Mouse (Mus musculus): ENCODE data around the gene Plod1.
"Not testable (repeated sequence)": the region's sequence is repeated elsewhere in the genome, so short reads cannot be mapped to it uniquely, and the experiment has no call there.

The Plod1 gene

DNA sequence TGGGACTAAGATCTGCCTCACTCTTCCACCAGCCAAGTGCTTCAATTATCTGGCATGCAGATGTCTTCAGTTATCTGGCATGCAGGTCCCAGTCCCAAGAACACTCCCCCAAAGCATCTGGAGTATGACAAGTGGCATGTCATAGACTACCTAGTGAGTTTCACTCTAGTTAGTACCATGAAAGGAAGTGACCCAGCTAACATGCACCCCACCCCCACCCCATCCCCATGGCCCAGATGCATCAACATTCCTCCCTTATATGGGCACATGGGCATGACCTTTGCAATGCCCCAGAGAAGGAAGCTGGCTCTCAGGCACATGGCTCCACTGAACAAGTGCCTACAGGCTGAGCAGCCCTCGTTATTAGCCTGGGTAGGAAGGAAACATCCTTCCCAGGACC lies 40.2 kb downstream of the Plod1 start:
- DNase-seq (ENCODE audit: low read depth in 1 of 2, low spot score in 2 of 2): no peak

GRCm38 (mm10) chr4:147895815-147896330 lies 40.7 kb downstream of the Plod1 start:
- DNase-seq (ENCODE audit: low read depth in 1 of 2, low spot score in 2 of 2): no peak

DNA sequence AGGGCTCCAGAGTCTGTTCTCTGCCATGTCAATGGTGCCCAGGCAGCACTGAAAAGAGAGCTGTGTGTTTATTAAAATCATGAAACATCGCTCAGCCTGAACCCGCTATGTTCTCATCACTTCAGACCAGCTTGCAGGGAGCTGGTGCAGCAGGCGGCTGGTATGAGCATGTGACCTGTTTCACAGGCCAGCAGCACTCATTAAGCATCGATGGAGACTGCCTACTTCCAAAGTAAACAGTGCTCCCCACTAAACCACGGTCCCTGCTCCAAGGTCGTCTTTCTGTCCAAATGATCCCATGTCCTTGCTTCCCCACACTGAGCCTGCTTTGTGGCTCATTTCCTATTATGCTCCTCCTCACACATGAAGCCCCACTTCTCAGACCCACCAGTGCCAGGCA lies 46.2 kb downstream of the Plod1 start:
- DNase-seq (ENCODE audit: low read depth in 1 of 2, low spot score in 2 of 2): no peak

DNA sequence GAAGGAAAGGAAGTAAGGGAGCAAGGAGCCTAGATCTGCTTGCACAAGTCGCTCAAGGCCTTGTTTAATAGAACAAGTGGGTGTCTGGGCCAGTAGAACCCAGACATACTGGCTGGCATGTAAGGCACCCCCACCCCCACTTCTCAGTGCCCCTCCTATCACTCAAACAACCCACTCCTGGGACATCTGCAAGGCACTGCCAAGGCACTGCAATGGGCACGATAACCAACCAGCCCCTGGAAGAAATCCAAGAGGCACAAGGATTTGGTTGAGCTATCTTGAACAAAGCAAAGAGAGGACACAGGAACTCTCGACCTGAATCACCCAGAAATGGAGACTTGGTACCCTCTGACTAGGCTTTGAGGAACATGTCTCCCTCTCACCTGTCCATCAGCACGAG lies 48.3 kb downstream of the Plod1 start:
- DNase-seq (ENCODE audit: low read depth in 1 of 2, low spot score in 2 of 2): no peak

- no peak for DNase-seq (ENCODE audit: low read depth in 1 of 2, low spot score in 2 of 2)
Observed at GRCm38 (mm10) chr4:147887277-147887676, 49.3 kb downstream of the Plod1 start.

GRCm38 (mm10) chr4:147886158-147886557 lies 50.4 kb downstream of the Plod1 start:
- no peak for DNase-seq (ENCODE audit: low read depth in 1 of 2, low spot score in 2 of 2)

- DNase-seq (ENCODE audit: low read depth in 1 of 2, low spot score in 2 of 2): no peak
Observed at GRCm38 (mm10) chr4:147884138-147884537, 52.4 kb downstream of the Plod1 start.

DNA sequence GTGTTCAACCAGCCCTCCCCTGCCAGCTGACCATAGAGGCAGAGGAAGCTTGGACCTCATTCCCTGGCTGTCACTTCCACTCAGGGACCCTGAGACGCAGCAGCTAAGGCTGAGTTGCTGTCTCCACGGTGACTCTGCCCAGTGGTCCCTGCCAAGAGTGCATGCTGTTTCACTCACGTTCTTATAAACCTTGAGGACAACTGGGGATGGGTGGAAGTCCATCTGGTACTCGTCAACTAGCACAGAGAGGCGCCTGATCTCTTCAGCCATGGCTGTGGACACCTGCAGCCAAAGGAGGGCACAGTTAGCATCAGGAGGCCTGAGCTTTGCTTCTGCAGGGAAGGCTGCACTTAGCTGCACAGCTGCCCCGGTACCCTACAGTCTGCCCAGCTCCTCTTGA lies 53.5 kb downstream of the Plod1 start:
- no peak for DNase-seq (ENCODE audit: low read depth in 1 of 2, low spot score in 2 of 2)

GRCm38 (mm10) chr4:147881792-147882191 lies 54.8 kb downstream of the Plod1 start:
- DNase-seq (ENCODE audit: low read depth in 1 of 2, low spot score in 2 of 2): no peak

GRCm38 (mm10) chr4:147879865-147880264 lies 56.7 kb downstream of the Plod1 start:
- DNase-seq (ENCODE audit: low read depth in 1 of 2, low spot score in 2 of 2): no peak

- DNase-seq (ENCODE audit: low read depth in 1 of 2, low spot score in 2 of 2): no peak
Observed at GRCm38 (mm10) chr4:147879456-147879855, 57.1 kb downstream of the Plod1 start.

- DNase-seq (ENCODE audit: low read depth in 1 of 2, low spot score in 2 of 2): no peak
Observed at GRCm38 (mm10) chr4:147878537-147878936, 58.0 kb downstream of the Plod1 start.

DNA sequence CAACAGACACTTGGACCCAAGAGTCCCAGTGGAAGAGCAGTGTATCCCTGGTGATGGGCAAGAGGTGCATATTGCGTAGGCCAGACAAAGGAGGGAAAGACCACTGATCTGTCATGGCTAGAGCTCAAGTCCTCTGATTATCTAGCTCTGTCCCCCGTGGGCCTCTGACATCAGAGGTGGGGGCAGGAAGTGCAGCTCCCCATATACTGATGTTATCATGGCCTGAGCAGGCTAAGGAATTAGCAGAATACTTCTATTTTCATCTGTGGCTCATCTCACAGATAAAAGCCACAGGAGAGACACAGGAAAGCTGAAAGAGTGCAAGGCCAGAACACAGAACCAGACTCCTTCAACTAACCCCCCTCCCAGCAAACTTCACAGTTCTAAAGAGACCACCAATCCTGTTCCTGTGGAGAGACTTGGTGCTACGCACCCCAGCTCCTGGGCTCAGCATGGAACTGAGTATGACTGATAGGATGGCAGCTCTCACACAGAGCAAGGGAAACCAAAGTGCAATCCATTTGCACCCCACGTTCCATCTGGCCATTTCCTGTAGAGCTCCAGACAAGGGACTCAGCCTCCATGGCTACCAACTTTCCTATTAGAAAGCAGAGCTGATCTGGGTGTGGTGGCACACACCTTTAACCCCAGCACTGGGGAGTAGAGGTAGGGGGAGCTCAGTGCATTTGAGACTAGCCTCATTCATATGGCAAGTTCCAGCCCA lies 60.6 kb downstream of the Plod1 start:
- DNase-seq (ENCODE audit: low read depth in 1 of 2, low spot score in 2 of 2): no peak

DNA sequence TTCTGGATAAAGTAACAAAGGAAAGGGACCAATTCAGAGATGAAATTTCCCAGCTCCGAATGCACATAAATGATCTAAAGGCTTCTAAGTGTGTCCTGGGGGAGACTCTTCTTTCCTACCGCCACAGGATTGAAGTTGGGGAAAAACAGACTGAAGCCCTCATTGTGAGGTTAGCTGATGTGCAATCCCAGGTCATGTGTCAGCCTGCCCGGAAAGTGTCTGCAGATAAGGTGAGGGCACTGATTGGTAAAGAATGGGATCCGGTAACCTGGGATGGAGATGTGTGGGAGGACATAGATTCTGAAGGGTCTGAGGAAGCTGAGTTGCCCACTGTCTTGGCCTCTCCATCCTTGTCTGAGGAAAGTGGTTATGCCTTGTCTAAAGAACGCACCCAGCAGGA lies 67.3 kb downstream of the Plod1 start:
- DNase-seq (ENCODE audit: low read depth in 1 of 2, low spot score in 2 of 2): no peak

DNA sequence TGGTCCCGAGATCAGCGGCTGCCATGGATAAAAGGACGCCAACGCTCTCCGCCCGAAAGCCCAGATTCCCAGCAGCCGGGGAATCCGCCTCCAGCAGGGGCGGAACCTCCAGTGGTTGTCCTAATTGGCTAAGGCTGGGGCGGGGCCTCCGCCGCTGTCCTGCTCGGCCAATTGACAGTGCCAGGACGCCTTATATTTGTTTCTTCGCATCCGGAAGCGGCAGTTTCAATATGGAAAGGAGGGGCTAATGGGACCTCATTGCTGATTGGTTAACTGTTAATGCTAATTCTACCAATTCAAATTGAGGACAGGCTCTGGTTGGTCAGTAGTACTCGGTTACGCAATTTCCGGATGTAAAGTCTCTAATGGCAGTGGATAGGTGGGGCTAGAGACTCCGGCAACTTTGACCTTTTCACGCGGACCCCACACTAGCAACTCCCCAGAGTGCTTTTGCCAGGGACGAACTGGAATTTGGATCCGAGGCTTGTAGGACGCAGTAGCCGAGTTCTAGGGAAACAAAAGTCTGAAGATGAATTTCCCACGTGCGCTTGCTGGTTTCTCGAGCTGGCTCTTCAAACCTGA lies 68.0 kb downstream of the Plod1 start, which contains the start of the genes Miip and Fv1:
Gene Miip (minus strand): TSS at position 367 of the 582 bp plus-strand sequence.
Gene Fv1 (plus strand): TSS at position 530 of the 582 bp plus-strand sequence.
- DNase-seq (ENCODE audit: low read depth in 1 of 2, low spot score in 2 of 2): peak; percentile 90 to 93

DNA sequence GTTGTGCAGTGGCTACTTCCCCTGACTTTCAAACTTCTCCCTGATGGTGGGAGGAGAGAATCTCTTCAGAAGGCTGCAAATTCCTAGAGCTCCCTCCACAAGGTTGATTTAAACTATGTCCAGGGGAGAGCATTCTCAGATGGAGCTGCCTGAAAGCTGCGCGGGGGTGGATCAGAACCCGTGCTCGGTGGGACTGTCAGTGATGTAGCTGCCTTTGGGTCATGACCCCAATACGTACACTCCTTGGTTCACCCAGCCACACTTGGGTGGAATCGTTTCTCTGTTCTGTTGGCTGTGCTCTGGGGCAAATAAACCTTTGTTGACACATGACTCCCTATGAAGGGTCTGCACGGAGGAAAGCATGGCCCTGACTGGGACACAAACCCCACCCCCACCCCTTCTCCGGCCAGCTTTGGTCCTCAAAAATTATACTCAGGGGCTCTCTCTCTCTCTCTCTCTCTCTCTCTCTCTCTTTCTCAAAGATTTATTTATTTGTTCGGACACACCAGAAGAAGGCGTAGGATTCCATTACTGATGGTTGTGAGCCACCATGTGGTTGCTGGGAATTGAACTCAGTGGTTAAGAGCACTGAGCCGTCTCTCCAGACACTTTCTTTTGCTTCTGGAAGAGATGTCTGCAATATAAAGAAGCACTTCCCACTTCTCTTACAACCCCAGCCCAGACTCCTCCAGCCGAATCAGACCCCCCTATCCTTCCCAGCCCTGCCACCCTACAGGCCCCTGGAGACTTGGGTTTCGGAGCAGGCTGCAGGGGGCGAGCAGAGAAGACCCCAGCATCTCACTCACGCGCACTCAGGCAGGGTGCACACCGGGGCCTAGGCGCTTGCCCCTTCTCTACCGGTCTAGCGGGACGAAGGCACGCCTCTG lies 68.8 kb downstream of the Plod1 start:
- DNase-seq (ENCODE audit: low read depth in 1 of 2, low spot score in 2 of 2): no peak

DNA sequence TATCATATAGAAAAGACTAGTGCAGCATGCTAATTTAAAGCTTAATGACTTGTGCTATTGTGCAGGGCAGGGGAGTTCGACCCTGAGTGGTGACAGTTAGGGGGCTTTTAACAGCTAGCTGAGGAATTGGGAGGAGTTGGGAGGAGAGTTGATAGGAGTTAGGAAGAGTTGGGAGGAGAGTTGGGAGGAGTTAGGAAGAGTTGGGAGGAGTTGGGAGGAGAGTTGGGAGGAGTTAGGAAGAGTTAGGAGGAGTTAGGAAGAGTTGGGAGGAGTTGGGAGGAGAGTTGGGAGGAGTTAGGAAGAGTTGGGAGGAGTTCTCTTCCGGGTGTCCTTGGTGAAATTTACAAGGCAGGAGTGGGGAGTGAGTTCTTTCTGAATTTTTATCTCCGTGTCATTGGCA lies 69.8 kb downstream of the Plod1 start:
- not testable (repeated sequence) for DNase-seq (ENCODE audit: low read depth in 1 of 2, low spot score in 2 of 2)

DNA sequence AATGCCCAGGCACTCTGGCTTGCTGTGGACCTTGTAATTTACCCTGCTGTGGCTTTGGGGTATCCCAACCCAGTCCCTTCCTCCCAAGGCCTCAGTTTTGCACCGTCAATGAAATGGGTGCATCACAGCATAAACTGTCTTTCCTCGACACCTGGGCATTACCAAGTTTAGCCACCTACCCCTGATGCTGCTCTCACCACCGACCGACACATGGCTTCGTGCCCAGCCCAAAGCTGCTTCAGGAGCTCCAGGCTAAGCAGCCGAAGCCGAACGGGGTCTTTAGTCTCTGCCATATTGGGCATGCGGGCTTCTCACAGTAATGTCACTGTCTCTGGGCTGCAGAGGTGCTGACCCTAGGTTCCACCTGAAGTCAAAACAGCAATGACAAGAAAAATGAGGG lies 70.5 kb downstream of the Plod1 start:
- DNase-seq (ENCODE audit: low read depth in 1 of 2, low spot score in 2 of 2): no peak

- no peak for DNase-seq (ENCODE audit: low read depth in 1 of 2, low spot score in 2 of 2)
Observed at GRCm38 (mm10) chr4:147865651-147866050, 70.9 kb downstream of the Plod1 start.

GRCm38 (mm10) chr4:147862051-147862450 lies 74.5 kb downstream of the Plod1 start:
- no peak for DNase-seq (ENCODE audit: low read depth in 1 of 2, low spot score in 2 of 2)

All from monocyte, adult 2 months (primary cell).